Mouse (Mus musculus) ES-Bruce4 (cell line): ENCODE measurements around the gene 6030452D12Rik. TPM values are rescaled to one million over a fixed set of nuclear protein-coding genes. Genes with fewer than 3 reads are reported as not detected.

Source experiments
- H3K27ac ChIP-seq: 2 replicates; pipeline ENCODE4 v1.5.1; 2012; ENCODE audit warnings: low read length, inconsistent platforms; ENCODE audit not compliant: insufficient read depth
- H3K27me3 ChIP-seq: 2 replicates; pipeline ENCODE4 v1.6.1; 2012; ENCODE audit warnings: mild to moderate bottlenecking, low read length, inconsistent platforms; ENCODE audit not compliant: control insufficient read depth, poor library complexity, insufficient read depth, severe bottlenecking
- H3K36me3 ChIP-seq: 2 replicates; pipeline ENCODE4 v1.6.1; 2012; ENCODE audit warnings: inconsistent platforms, mild to moderate bottlenecking, low read length, moderate library complexity; ENCODE audit not compliant: control insufficient read depth, poor library complexity, insufficient read depth, severe bottlenecking
- H3K4me1 ChIP-seq: one replicate; pipeline ENCODE4 v1.8.1; 2011; ENCODE audit warnings: low read length; ENCODE audit not compliant: control insufficient read depth, insufficient read depth
- H3K4me3 ChIP-seq: 2 replicates; pipeline ENCODE4 v1.5.1; 2011; ENCODE audit warnings: low read depth, mild to moderate bottlenecking, low read length
- H3K9ac ChIP-seq: 2 replicates; pipeline ENCODE4 v1.6.1; 2012; ENCODE audit warnings: low read depth, mild to moderate bottlenecking, inconsistent platforms; ENCODE audit not compliant: poor library complexity, severe bottlenecking
- H3K9me3 ChIP-seq: replicated peaks from 2 replicates; pipeline ENCODE4 v1.6.1; 2012; ENCODE audit warnings: mild to moderate bottlenecking, low read length, inconsistent platforms; ENCODE audit not compliant: control insufficient read depth, poor library complexity, insufficient read depth, severe bottlenecking
- CTCF ChIP-seq: IDR thresholded peaks from one replicate; pipeline ENCODE4 v1.8.1; 2011; ENCODE audit warnings: low read depth, low read length
- EP300 ChIP-seq: IDR thresholded peaks from 2 replicates; pipeline ENCODE4 v1.6.1; 2011; ENCODE audit warnings: low read depth, low read length; ENCODE audit not compliant: insufficient read depth
- POLR2A ChIP-seq: IDR thresholded peaks from one replicate; pipeline ENCODE4 v1.8.1; 2011; ENCODE audit warnings: low read length; ENCODE audit not compliant: insufficient read depth
- polyA plus RNA-seq: library from polyadenylated mRNA; stranded (reverse); fragments of >200 nt; gene quantifications from 2 replicates; pipeline ENCODE4 v1.2.4, GENCODE M21; 2011; ENCODE audit warnings: low read depth; ENCODE audit not compliant: missing spikeins, insufficient read depth, insufficient read length

The 6030452D12Rik gene
- polyA plus RNA-seq, result not detected in 2 replicates

- H3K4me1 ChIP-seq, result no peaks in the 10 kb centered on the region
- TF ChIP-seq POLR2A (no peak), EP300 (no peak), CTCF (no peak)
- no peaks in the 10 kb centered on the region for H3K36me3 ChIP-seq
- H3K4me3 ChIP-seq, result no peak within 1 kb of the TSS
- no peaks in the 10 kb centered on the region for H3K27me3 ChIP-seq
- H3K27ac ChIP-seq, result no peak within 1 kb of the TSS
- H3K9ac ChIP-seq, result no peak within 1 kb of the TSS
- H3K9me3 ChIP-seq, result peaks cover 34% of the 10 kb centered on the region
Measured at GRCm38 (mm10) chr8:106500018-106500685, at the start of gene 6030452D12Rik. Gene 6030452D12Rik, plus strand, starts transcription at chr8:106500522.

GRCm38 (mm10) chr8:106451301-106452085 lies 48.8 kb upstream of the 6030452D12Rik start:
- Histone ChIP-seq H3K9ac (no peak overlapping the region), H3K4me1 (peaks cover 4% of the 10 kb centered on the region), H3K4me3 (peak overlapping the region; percentile 27), H3K27ac (peak overlapping the region; percentile 84), H3K9me3 (no peaks in the 10 kb centered on the region), H3K36me3 (no peaks in the 10 kb centered on the region), H3K27me3 (no peaks in the 10 kb centered on the region)
- TF ChIP-seq CTCF, result no peak
- peak; percentile 40 for TF ChIP-seq POLR2A
- peak; percentile 99 for TF ChIP-seq EP300

- no peak for TF ChIP-seq CTCF
- no peak for TF ChIP-seq EP300
- no peak for TF ChIP-seq POLR2A
- peaks cover 4% of the 10 kb centered on the region for H3K4me1 ChIP-seq
- H3K36me3 ChIP-seq, result no peaks in the 10 kb centered on the region
- no peak overlapping the region for H3K4me3 ChIP-seq
- H3K9me3 ChIP-seq, result no peaks in the 10 kb centered on the region
- no peak overlapping the region for H3K27ac ChIP-seq
- H3K9ac ChIP-seq, result no peak overlapping the region
- H3K27me3 ChIP-seq, result no peaks in the 10 kb centered on the region
Measured at GRCm38 (mm10) chr8:106452701-106453481, 47.4 kb upstream of the 6030452D12Rik start.

GRCm38 (mm10) chr8:106454036-106454435 lies 46.3 kb upstream of the 6030452D12Rik start:
- Histone ChIP-seq H3K36me3 (no peaks in the 10 kb centered on the region), H3K9ac (peak overlapping the region; percentile 49), H3K4me1 (peaks cover 4% of the 10 kb centered on the region), H3K27me3 (no peaks in the 10 kb centered on the region), H3K4me3 (peak overlapping the region; percentile 27), H3K27ac (peak overlapping the region; percentile 17), H3K9me3 (no peaks in the 10 kb centered on the region)
- TF ChIP-seq EP300 (0 out of 2 replicates have a peak, but pooled peaks have one; percentile 7), CTCF (no peak)

- no peak for TF ChIP-seq POLR2A
- TF ChIP-seq CTCF, result no peak
- no peak for TF ChIP-seq EP300
- no peaks in the 10 kb centered on the region for H3K27me3 ChIP-seq
- no peak overlapping the region for H3K27ac ChIP-seq
Measured at GRCm38 (mm10) chr8:106462131-106462530, 38.2 kb upstream of the 6030452D12Rik start.

More at GRCm38 (mm10) chr8:106462131-106462530, 38.2 kb upstream of the 6030452D12Rik start:
- Histone ChIP-seq H3K9ac (no peak overlapping the region), H3K4me1 (peaks cover 3% of the 10 kb centered on the region), H3K36me3 (no peaks in the 10 kb centered on the region), H3K4me3 (no peak overlapping the region), H3K9me3 (0 out of 2 replicates have a peak, but pooled peaks cover 2% of the 10 kb centered on the region)
